In genomic region chr11:88996427-88996826, GRCm38 (mm10) we compare ENCODE assay signal across 1 mouse cellular context.
TF ChIP-seq lines count a peak whose summit lies in the region.

No protein-coding gene starts in this region.

TF ChIP-seq in MEL, 35 proteins besides CTCF, POLR2A, EP300 and RAD21 (continued from another document):
- peak; percentile 21; the same call in 1 of the 2 replicates for TF ChIP-seq MXI1 (IDR thresholded peaks at IDR 0.05; ENCODE audit: low read depth, low read length)
- TF ChIP-seq GATA1 (IDR thresholded peaks at IDR 0.05; ENCODE audit: low read depth, low read length): peak; percentile 67
- TF ChIP-seq SMC3 (IDR thresholded peaks at IDR 0.05; ENCODE audit: low read depth, low read length): no peak
- no peak for TF ChIP-seq GABPA (IDR thresholded peaks at IDR 0.05; ENCODE audit: low read depth, low read length)
- peak; percentile 48; the same call in 1 of the 2 replicates for TF ChIP-seq SIN3A (IDR thresholded peaks at IDR 0.05; ENCODE audit: low read length)
- TF ChIP-seq USF2 (IDR thresholded peaks at IDR 0.05; ENCODE audit: borderline replicate concordance in 1 of 2, insufficient read depth in 1 of 2, low read depth in 1 of 2, low read length in 2 of 2): no peak
- TF ChIP-seq ELF1 (IDR thresholded peaks at IDR 0.05; ENCODE audit: low read depth, low read length): peak; percentile 38; the same call in 1 of the 2 replicates
- TF ChIP-seq BHLHE40 (IDR thresholded peaks at IDR 0.05; ENCODE audit: borderline replicate concordance, low read depth, low read length): peak; percentile 23; the same call in 1 of the 2 replicates
- TF ChIP-seq MYB (IDR thresholded peaks at IDR 0.05; ENCODE audit: low read depth, low read length): no peak
- no peak for TF ChIP-seq HCFC1 (IDR thresholded peaks at IDR 0.05; ENCODE audit: low read depth, low read length)
- peak; percentile 19; the same call in 1 of the 2 replicates for TF ChIP-seq MYC (IDR thresholded peaks at IDR 0.05; ENCODE audit: low read depth, low read length)
- TF ChIP-seq POLR2AphosphoS2 (IDR thresholded peaks at IDR 0.05; ENCODE audit: low read length): no peak
- TF ChIP-seq CHD1 (IDR thresholded peaks at IDR 0.05; ENCODE audit: low read depth, low read length): no peak
- peak; percentile 49 for TF ChIP-seq TAL1 (IDR thresholded peaks at IDR 0.05; ENCODE audit: low read length)
